Mouse (Mus musculus) liver, adult 2 months (tissue): ENCODE data around the gene Rpp38. TPM values are rescaled to one million over a fixed set of nuclear protein-coding genes. Genes with fewer than 3 reads are reported as not detected.

Source experiments
- DNase-seq: peaks from one replicate; pipeline ENCODE4 v3.0.0-alpha.2; 2011; ENCODE audit warnings: low read depth, low spot score; ENCODE audit errors: extremely low read depth
- H3K27ac ChIP-seq: fragments of 200-500 bp; replicated peaks from 2 replicates; pipeline ENCODE4 v1.5.1; 2012; ENCODE audit warnings: low read depth, mild to moderate bottlenecking, control low read depth, inconsistent platforms, low read length; ENCODE audit not compliant: insufficient read depth
- H3K27me3 ChIP-seq: fragments of 200-500 bp; 2 replicates; pipeline ENCODE4 v1.6.1; 2012; ENCODE audit warnings: mild to moderate bottlenecking, moderate library complexity, low read length, inconsistent platforms; ENCODE audit not compliant: control insufficient read depth, insufficient read depth
- H3K36me3 ChIP-seq: fragments of 200-500 bp; 2 replicates; pipeline ENCODE4 v1.6.1; 2012; ENCODE audit warnings: low read length, inconsistent platforms; ENCODE audit not compliant: control insufficient read depth, insufficient read depth
- H3K4me1 ChIP-seq: fragments of 200-500 bp; 2 replicates; pipeline ENCODE4 v1.6.1; 2011; ENCODE audit warnings: low read length; ENCODE audit not compliant: control insufficient read depth, insufficient read depth
- H3K4me3 ChIP-seq: fragments of 200-500 bp; 2 replicates; pipeline ENCODE4 v1.5.1; 2011; ENCODE audit warnings: low read depth, mild to moderate bottlenecking, control low read depth, low read length, moderate library complexity; ENCODE audit not compliant: insufficient read depth
- H3K79me2 ChIP-seq: fragments of 200-500 bp; 2 replicates; pipeline ENCODE4 v1.6.1; 2012; ENCODE audit warnings: inconsistent platforms, mild to moderate bottlenecking, low read length, moderate library complexity; ENCODE audit not compliant: control insufficient read depth, insufficient read depth
- H3K9ac ChIP-seq: fragments of 200-500 bp; 2 replicates; pipeline ENCODE4 v1.6.1; 2012; ENCODE audit warnings: low read depth, mild to moderate bottlenecking, control low read depth, inconsistent platforms, low read length
- CTCF ChIP-seq: fragments of 200-500 bp; IDR thresholded peaks from 2 replicates; pipeline ENCODE4 v1.5.1; 2011; ENCODE audit warnings: low read depth, low read length, control low read depth
- POLR2A ChIP-seq: fragments of 200-500 bp; IDR thresholded peaks from 2 replicates; pipeline ENCODE4 v1.6.1; 2011; ENCODE audit warnings: low read length, control low read depth; ENCODE audit not compliant: insufficient read depth; ENCODE audit errors: extremely low read depth
- WGBS: fragments of 180-500 bp; shearing (Covaris S2); methylation state at CpG from one replicate; pipeline ENCODE4 v1.1.7; 2018; 5-methylcytosine and 5-hydroxymethylcytosine counted together
- polyA plus RNA-seq: library from polyadenylated mRNA; depleted of rRNA; stranded (reverse); fragments of >200 nt; gene quantifications from 2 replicates; pipeline ENCODE4 v1.2.3, GENCODE M21; 2012; rRNA removed
- total RNA-seq: library from RNA; depleted of rRNA; stranded (reverse); fragments of >200 nt; gene quantifications from 2 replicates; pipeline ENCODE4 v1.2.3, GENCODE M21; 2014; rRNA removed

Rpp38 gene
- 2.6 and 3.4 TPM in 2 replicates for total RNA-seq
- polyA plus RNA-seq: 1.9 and 2.3 TPM in 2 replicates

- peak within 1 kb of the TSS; percentile 82 for H3K9ac ChIP-seq
- no peaks in the 10 kb centered on the region for H3K79me2 ChIP-seq
- H3K4me1 ChIP-seq: peaks cover 10% of the 10 kb centered on the region
- peak within 1 kb of the TSS; percentile 55 for H3K27ac ChIP-seq
- peaks cover 11% of the 10 kb centered on the region; the same call in 1 of the 2 replicates for H3K36me3 ChIP-seq
- under 1% methylated on average over 45 of the region's 45 CpGs for WGBS
- DNase-seq: peak; percentile 85
- TF ChIP-seq POLR2A (0 out of 2 replicates have a peak, but pooled peaks have one; percentile 9), CTCF (no peak)
- H3K27me3 ChIP-seq: no peaks in the 10 kb centered on the region
- H3K4me3 ChIP-seq: peak within 1 kb of the TSS; percentile 76
Measured at GRCm38 (mm10) chr2:3332484-3333242, at the start of gene Rpp38. TSS of gene Rpp38 (minus strand) at chr2:3332643.

GRCm38 (mm10) chr2:3365127-3365526, 32.7 kb upstream of the Rpp38 start:
- H3K79me2 ChIP-seq: no peaks in the 10 kb centered on the region
- 60% methylated on average over 4 of the region's 4 CpGs for WGBS
- H3K27me3 ChIP-seq: no peaks in the 10 kb centered on the region; the same call in 1 of the 2 replicates
- no peak overlapping the region for H3K27ac ChIP-seq
- H3K9ac ChIP-seq: no peak overlapping the region
- TF ChIP-seq POLR2A: no peak
- TF ChIP-seq CTCF: no peak
- no peak for DNase-seq
- H3K36me3 ChIP-seq: no peaks in the 10 kb centered on the region
- no peaks in the 10 kb centered on the region for H3K4me1 ChIP-seq
- no peak overlapping the region for H3K4me3 ChIP-seq

GRCm38 (mm10) chr2:3361067-3361466, 28.6 kb upstream of the Rpp38 start:
- H3K36me3 ChIP-seq: no peaks in the 10 kb centered on the region
- 83% methylated on average over 3 of the region's 3 CpGs for WGBS

GRCm38 (mm10) chr2:3357887-3358286, 25.4 kb upstream of the Rpp38 start:
- Histone ChIP-seq H3K79me2 (no peaks in the 10 kb centered on the region), H3K27ac (no peak overlapping the region), H3K9ac (no peak overlapping the region), H3K4me3 (no peak overlapping the region), H3K27me3 (no peaks in the 10 kb centered on the region), H3K36me3 (no peaks in the 10 kb centered on the region), H3K4me1 (peaks cover 4% of the 10 kb centered on the region; the same call in 1 of the 2 replicates)
- WGBS: 82% methylated on average over 3 of the region's 3 CpGs
- no peak for DNase-seq
- TF ChIP-seq CTCF: no peak
- TF ChIP-seq POLR2A: no peak

More at GRCm38 (mm10) chr2:3361067-3361466, 28.6 kb upstream of the Rpp38 start:
- no peak for DNase-seq
- Histone ChIP-seq H3K79me2 (no peaks in the 10 kb centered on the region), H3K9ac (no peak overlapping the region), H3K27ac (no peak overlapping the region), H3K4me3 (no peak overlapping the region), H3K27me3 (no peaks in the 10 kb centered on the region; the same call in 1 of the 2 replicates), H3K4me1 (peaks cover 2% of the 10 kb centered on the region; the same call in 1 of the 2 replicates)
- TF ChIP-seq CTCF (no peak), POLR2A (no peak)

GRCm38 (mm10) chr2:3356311-3356710, 23.9 kb upstream of the Rpp38 start:
- Histone ChIP-seq H3K36me3 (no peaks in the 10 kb centered on the region), H3K27ac (no peak overlapping the region), H3K27me3 (no peaks in the 10 kb centered on the region), H3K4me3 (no peak overlapping the region), H3K79me2 (no peaks in the 10 kb centered on the region), H3K4me1 (peaks cover 4% of the 10 kb centered on the region; the same call in 1 of the 2 replicates), H3K9ac (no peak overlapping the region)
- WGBS: 60% methylated on average over 3 of the region's 3 CpGs
- TF ChIP-seq CTCF: no peak
- TF ChIP-seq POLR2A: no peak
- peak; percentile 74 for DNase-seq

- no peaks in the 10 kb centered on the region for H3K27me3 ChIP-seq
- no peak overlapping the region for H3K27ac ChIP-seq
- no peaks in the 10 kb centered on the region for H3K79me2 ChIP-seq
- WGBS: 82% methylated on average over 8 of the region's 8 CpGs
- H3K4me1 ChIP-seq: peaks cover 4% of the 10 kb centered on the region; the same call in 1 of the 2 replicates
- TF ChIP-seq POLR2A: no peak
- no peak for TF ChIP-seq CTCF
- no peaks in the 10 kb centered on the region for H3K36me3 ChIP-seq
- peak; percentile 12 for DNase-seq
- no peak overlapping the region for H3K9ac ChIP-seq
- no peak overlapping the region for H3K4me3 ChIP-seq
Measured at GRCm38 (mm10) chr2:3355793-3356192, 23.4 kb upstream of the Rpp38 start.
